Mouse (Mus musculus): ENCODE results near the gene Sh3pxd2b. TPM values are rescaled to one million over a fixed set of nuclear protein-coding genes. Genes with fewer than 3 reads are reported as not detected.

Gene Sh3pxd2b
- polyA plus RNA-seq, 1 experiment from 2014 or later: 0.79 TPM

GRCm38 (mm10) chr11:32374027-32374589 lies 26.5 kb downstream of the Sh3pxd2b start:
- no peak overlapping the region for H3K4me3 ChIP-seq (ENCODE audit: low read depth, low read length)
- no peak overlapping the region for H3K4me2 ChIP-seq (ENCODE audit: low read depth, low read length)
- 0 out of 2 replicates have a peak, but pooled peaks cover 6% of the 10 kb centered on the region for H3K36me3 ChIP-seq (replicated peaks; ENCODE audit: insufficient read depth, low read length)
- no peak for ATAC-seq
- no peak overlapping the region for H3K27ac ChIP-seq (ENCODE audit: low read depth)
- no peaks in the 10 kb centered on the region for H3K27me3 ChIP-seq (ENCODE audit: insufficient read depth, low read length)
- no peaks in the 10 kb centered on the region for H3K9me3 ChIP-seq (ENCODE audit: low read length)
- DNase-seq: no peak
- no peak for TF ChIP-seq EP300 (IDR thresholded peaks at IDR 0.05; ENCODE audit: low read depth)
- TF ChIP-seq CTCF (IDR thresholded peaks at IDR 0.05; ENCODE audit: low read depth): no peak
- H3K4me1 ChIP-seq (ENCODE audit: insufficient read depth): no peaks in the 10 kb centered on the region
- no peak overlapping the region for H3K9ac ChIP-seq (replicated peaks)
- 80% methylated on average over 9 of the region's 9 CpGs for WGBS (ENCODE audit: insufficient replicate concordance)

GRCm38 (mm10) chr11:32375104-32375535 lies 27.5 kb downstream of the Sh3pxd2b start:
- TF ChIP-seq EP300 (IDR thresholded peaks at IDR 0.05; ENCODE audit: low read depth): no peak
- TF ChIP-seq CTCF (IDR thresholded peaks at IDR 0.05; ENCODE audit: low read depth): 0 out of 2 replicates have a peak, but pooled peaks have one; percentile 17
- no peaks in the 10 kb centered on the region for H3K27me3 ChIP-seq (ENCODE audit: insufficient read depth, low read length)
- DNase-seq: no peak
- 0 out of 2 replicates have a peak, but pooled peaks cover 6% of the 10 kb centered on the region for H3K36me3 ChIP-seq (replicated peaks; ENCODE audit: insufficient read depth, low read length)
- no peaks in the 10 kb centered on the region for H3K4me1 ChIP-seq (ENCODE audit: insufficient read depth)
- no peak overlapping the region for H3K4me2 ChIP-seq (ENCODE audit: low read depth, low read length)
- no peak for ATAC-seq
- 76% methylated on average over 4 of the region's 4 CpGs for WGBS (ENCODE audit: insufficient replicate concordance)
- H3K9me3 ChIP-seq (ENCODE audit: low read length): no peaks in the 10 kb centered on the region
- H3K27ac ChIP-seq (ENCODE audit: low read depth): no peak overlapping the region
- H3K9ac ChIP-seq (replicated peaks): no peak overlapping the region
- no peak overlapping the region for H3K4me3 ChIP-seq (ENCODE audit: low read depth, low read length)

- Histone ChIP-seq H3K9me3 (ENCODE audit: low read length) (no peaks in the 10 kb centered on the region), H3K27ac (ENCODE audit: low read depth) (no peak overlapping the region), H3K4me1 (ENCODE audit: insufficient read depth) (no peaks in the 10 kb centered on the region), H3K4me3 (ENCODE audit: low read depth, low read length) (no peak overlapping the region), H3K4me2 (ENCODE audit: low read depth, low read length) (no peak overlapping the region), H3K36me3 (replicated peaks; ENCODE audit: insufficient read depth, low read length) (0 out of 2 replicates have a peak, but pooled peaks cover 6% of the 10 kb centered on the region), H3K9ac (replicated peaks) (no peak overlapping the region), H3K27me3 (ENCODE audit: insufficient read depth, low read length) (no peaks in the 10 kb centered on the region)
- 72% methylated on average over 1 of the region's 1 CpGs for WGBS (ENCODE audit: insufficient replicate concordance)
- ATAC-seq (no peak), DNase-seq (no peak)
- no peak for TF ChIP-seq EP300 (IDR thresholded peaks at IDR 0.05; ENCODE audit: low read depth)
- no peak for TF ChIP-seq CTCF (IDR thresholded peaks at IDR 0.05; ENCODE audit: low read depth)
Observed at GRCm38 (mm10) chr11:32376086-32376485, 28.5 kb downstream of the Sh3pxd2b start.

- Histone ChIP-seq H3K4me3 (ENCODE audit: low read depth, low read length) (no peak overlapping the region), H3K4me1 (ENCODE audit: insufficient read depth) (no peaks in the 10 kb centered on the region), H3K27me3 (ENCODE audit: insufficient read depth, low read length) (no peaks in the 10 kb centered on the region), H3K9ac (replicated peaks) (no peak overlapping the region), H3K9me3 (ENCODE audit: low read length) (no peaks in the 10 kb centered on the region), H3K27ac (ENCODE audit: low read depth) (no peak overlapping the region), H3K36me3 (replicated peaks; ENCODE audit: insufficient read depth, low read length) (0 out of 2 replicates have a peak, but pooled peaks cover 3% of the 10 kb centered on the region), H3K4me2 (ENCODE audit: low read depth, low read length) (no peak overlapping the region)
- ATAC-seq (no peak), DNase-seq (no peak)
- TF ChIP-seq CTCF (IDR thresholded peaks at IDR 0.05; ENCODE audit: low read depth): no peak
- TF ChIP-seq EP300 (IDR thresholded peaks at IDR 0.05; ENCODE audit: low read depth): no peak
Observed at GRCm38 (mm10) chr11:32379910-32380309, 32.3 kb downstream of the Sh3pxd2b start.

GRCm38 (mm10) chr11:32383341-32384134 lies 35.9 kb downstream of the Sh3pxd2b start:
- no peak for ATAC-seq
- no peak overlapping the region for H3K4me2 ChIP-seq (ENCODE audit: low read depth, low read length)
- no peaks in the 10 kb centered on the region for H3K4me1 ChIP-seq (ENCODE audit: insufficient read depth)
- H3K27ac ChIP-seq (ENCODE audit: low read depth): no peak overlapping the region
- no peaks in the 10 kb centered on the region for H3K9me3 ChIP-seq (ENCODE audit: low read length)
- TF ChIP-seq CTCF (IDR thresholded peaks at IDR 0.05; ENCODE audit: low read depth) (no peak), EP300 (IDR thresholded peaks at IDR 0.05; ENCODE audit: low read depth) (no peak)
- no peaks in the 10 kb centered on the region for H3K36me3 ChIP-seq (replicated peaks; ENCODE audit: insufficient read depth, low read length)
- DNase-seq: no peak
- no peak overlapping the region for H3K9ac ChIP-seq (replicated peaks)
- 59% methylated on average over 10 of the region's 10 CpGs for whole genome bisulfite sequencing (ENCODE audit: insufficient replicate concordance)
- H3K4me3 ChIP-seq (ENCODE audit: low read depth, low read length): no peak overlapping the region
- H3K27me3 ChIP-seq (ENCODE audit: insufficient read depth, low read length): no peaks in the 10 kb centered on the region

- Histone ChIP-seq H3K9ac (replicated peaks) (no peak overlapping the region), H3K4me3 (ENCODE audit: low read depth, low read length) (no peak overlapping the region), H3K4me2 (ENCODE audit: low read depth, low read length) (no peak overlapping the region), H3K27ac (ENCODE audit: low read depth) (no peak overlapping the region), H3K4me1 (ENCODE audit: insufficient read depth) (no peaks in the 10 kb centered on the region), H3K9me3 (ENCODE audit: low read length) (no peaks in the 10 kb centered on the region), H3K36me3 (replicated peaks; ENCODE audit: insufficient read depth, low read length) (no peaks in the 10 kb centered on the region), H3K27me3 (ENCODE audit: insufficient read depth, low read length) (no peaks in the 10 kb centered on the region)
- no peak for ATAC-seq
- no peak for TF ChIP-seq EP300 (IDR thresholded peaks at IDR 0.05; ENCODE audit: low read depth)
- no peak for TF ChIP-seq CTCF (IDR thresholded peaks at IDR 0.05; ENCODE audit: low read depth)
- WGBS (ENCODE audit: insufficient replicate concordance): 72% methylated on average over 7 of the region's 7 CpGs
- DNase-seq: no peak
Observed at GRCm38 (mm10) chr11:32384135-32384801, 36.6 kb downstream of the Sh3pxd2b start.
